Mouse (Mus musculus) right cerebral cortex, adult 18-20 months (tissue): ENCODE data around the gene 1700042G07Rik.
A peak's percentile ranks its signal among the peaks of the same experiment; 100 is the strongest.

ENCODE experiments used
- DNase-seq: peaks from one replicate; pipeline ENCODE4 v3.0.0; 2022; ENCODE audit warnings: mixed read lengths

1700042G07Rik gene

GRCm38 (mm10) chr4:116164759-116165554 lies 8.2 kb upstream of the 1700042G07Rik start:
- no peak for DNase-seq

- no peak for DNase-seq
Observed at GRCm38 (mm10) chr4:116165708-116166407, 7.3 kb upstream of the 1700042G07Rik start.

DNA sequence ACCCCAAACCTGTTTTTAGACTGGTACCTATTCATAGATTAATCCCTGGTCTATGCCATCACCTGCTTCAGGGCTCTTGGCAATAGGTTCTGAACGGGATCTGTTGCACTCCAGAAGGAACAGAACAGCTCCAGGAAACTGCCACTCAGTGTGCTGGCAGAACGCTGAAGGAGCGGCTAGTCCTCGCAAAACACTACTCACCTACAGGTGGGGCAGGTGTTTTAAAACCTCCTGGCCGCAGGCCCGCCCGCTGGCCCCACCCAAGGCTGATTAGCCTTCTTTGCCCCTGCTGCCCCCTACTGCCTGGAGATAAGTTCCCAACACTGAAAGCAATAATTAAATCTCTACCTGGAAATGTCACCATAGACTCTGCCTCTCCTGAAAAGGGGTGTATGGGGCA lies 5.8 kb upstream of the 1700042G07Rik start, which contains the start of gene Tspan1:
Gene Tspan1, minus strand, starts transcription at position 198 of the 400 bp plus-strand sequence.
- no peak for DNase-seq

- peak; percentile 70 for DNase-seq
Observed at GRCm38 (mm10) chr4:116168617-116169352, 4.4 kb upstream of the 1700042G07Rik start.

- no peak for DNase-seq
Observed at GRCm38 (mm10) chr4:116169353-116169672, 3.9 kb upstream of the 1700042G07Rik start.

- DNase-seq, result no peak
Observed at GRCm38 (mm10) chr4:116173752-116174151, 580 bp downstream of the 1700042G07Rik start.

GRCm38 (mm10) chr4:116174466-116175116 lies 1.4 kb downstream of the 1700042G07Rik start:
- DNase-seq, result no peak

GRCm38 (mm10) chr4:116175136-116175535 lies 2.0 kb downstream of the 1700042G07Rik start:
- DNase-seq, result no peak

DNA sequence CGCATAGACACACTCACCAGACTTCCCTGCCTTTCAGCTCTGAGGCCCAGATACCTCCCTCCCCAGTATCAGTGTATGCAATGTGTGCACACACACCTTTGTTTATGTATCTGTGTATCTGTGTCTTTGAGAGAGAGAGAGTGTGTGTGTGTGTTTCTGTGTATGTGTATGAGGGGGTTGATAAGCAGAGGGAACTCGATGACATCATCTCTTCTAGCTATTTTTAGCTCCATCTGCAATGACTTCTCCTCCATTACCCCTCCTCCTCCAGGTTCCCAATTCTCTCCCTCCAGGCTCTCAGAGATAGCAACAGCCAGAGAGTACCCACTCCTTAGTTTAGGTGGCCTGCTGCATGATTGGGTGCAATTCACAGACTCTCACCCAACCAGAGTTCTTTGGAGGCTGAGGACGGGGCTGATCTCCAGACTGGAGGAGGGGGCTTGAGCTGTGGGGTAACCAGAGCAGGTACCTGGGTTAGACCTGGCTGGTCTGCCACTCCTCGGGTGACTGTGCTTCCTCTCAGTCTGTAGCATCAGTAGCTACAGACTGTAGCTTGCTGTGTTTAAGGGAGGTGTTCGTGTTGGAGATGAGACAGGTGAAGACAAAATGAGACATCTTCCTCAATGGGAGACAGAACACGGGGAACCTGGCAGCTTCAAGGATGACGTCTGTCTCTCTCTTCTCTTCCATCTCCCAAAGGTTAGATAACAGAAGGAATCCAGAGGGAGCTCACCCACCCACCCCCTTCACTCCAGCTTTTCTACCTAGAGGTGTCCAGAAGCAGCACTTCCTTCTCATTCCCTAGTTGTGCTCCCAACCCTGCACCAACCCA lies 2.8 kb downstream of the 1700042G07Rik start:
- peak; percentile 58 for DNase-seq

DNA sequence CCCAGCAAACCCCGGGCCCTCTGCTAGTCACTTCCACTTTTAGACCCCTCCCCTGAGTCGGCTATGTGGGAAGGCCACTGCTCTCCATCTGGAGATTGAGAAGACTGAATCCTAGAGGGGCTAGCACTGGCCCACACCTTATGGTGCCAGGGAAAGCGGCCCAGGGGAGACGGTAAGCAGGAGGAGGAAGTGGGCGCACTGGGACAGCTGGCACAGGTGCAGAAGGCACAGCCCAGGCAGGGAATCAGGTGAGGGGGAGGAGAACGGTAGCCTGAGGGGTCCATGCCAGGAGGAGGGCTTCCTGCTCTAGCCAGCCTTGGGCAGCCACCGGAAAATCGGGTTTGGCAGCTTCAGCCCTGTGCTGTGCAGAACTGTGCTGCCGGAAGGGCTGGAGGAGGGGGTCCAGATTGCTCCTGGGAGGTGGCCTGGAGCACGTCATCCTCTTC lies 3.4 kb downstream of the 1700042G07Rik start:
- DNase-seq, result peak; percentile 71

DNA sequence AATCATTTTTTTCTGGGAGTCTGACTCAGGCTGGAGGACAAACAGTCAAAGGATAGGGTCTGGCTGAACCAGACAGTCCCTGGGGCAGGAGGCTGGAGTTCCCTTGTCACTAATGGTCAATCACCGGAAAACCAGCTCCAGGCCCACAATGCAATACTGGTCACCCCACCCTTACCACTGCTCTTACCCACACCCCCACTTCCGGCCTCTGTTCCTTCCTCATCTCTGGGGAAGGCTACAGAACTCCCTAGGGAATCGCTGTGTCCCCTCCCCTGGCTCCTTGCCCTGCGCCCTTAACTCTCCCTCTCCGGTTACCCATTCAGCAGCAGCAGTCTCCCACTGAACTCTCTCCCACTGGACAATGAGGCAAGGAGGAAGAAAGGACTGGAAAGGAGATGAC lies 4.0 kb downstream of the 1700042G07Rik start:
- DNase-seq, result no peak

- DNase-seq, result no peak
Observed at GRCm38 (mm10) chr4:116182079-116182478, 8.9 kb downstream of the 1700042G07Rik start.

GRCm38 (mm10) chr4:116182745-116183144 lies 9.6 kb downstream of the 1700042G07Rik start:
- no peak for DNase-seq

- no peak for DNase-seq
Observed at GRCm38 (mm10) chr4:116185083-116185482, 11.9 kb downstream of the 1700042G07Rik start.

DNA sequence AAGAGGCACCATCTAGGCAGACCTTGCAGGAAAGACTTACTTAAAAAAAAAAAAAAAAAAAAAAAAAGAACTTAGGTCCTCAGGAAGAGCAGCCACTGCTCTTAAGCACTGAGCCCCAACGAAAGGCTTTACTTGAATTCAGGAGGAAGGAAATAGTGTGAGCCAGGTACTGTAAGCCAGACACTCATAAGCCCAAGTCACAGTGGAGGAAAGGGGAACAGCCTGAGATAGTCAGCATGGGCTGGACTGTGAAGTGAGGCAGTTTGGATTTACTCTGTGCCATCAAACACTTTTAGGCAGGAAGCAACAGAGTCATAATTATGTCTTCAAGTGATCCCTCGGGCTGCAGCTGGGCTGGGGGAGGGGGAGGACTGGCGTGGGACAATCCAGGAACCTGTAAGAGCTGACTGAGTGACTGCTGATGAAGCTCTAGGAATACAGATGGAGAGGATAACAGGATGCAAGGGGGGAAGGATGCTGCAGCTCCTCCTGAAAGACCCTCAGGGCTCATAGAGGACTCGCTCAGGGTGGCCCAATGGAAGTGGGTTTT lies 19.2 kb downstream of the 1700042G07Rik start:
- no peak for DNase-seq

DNA sequence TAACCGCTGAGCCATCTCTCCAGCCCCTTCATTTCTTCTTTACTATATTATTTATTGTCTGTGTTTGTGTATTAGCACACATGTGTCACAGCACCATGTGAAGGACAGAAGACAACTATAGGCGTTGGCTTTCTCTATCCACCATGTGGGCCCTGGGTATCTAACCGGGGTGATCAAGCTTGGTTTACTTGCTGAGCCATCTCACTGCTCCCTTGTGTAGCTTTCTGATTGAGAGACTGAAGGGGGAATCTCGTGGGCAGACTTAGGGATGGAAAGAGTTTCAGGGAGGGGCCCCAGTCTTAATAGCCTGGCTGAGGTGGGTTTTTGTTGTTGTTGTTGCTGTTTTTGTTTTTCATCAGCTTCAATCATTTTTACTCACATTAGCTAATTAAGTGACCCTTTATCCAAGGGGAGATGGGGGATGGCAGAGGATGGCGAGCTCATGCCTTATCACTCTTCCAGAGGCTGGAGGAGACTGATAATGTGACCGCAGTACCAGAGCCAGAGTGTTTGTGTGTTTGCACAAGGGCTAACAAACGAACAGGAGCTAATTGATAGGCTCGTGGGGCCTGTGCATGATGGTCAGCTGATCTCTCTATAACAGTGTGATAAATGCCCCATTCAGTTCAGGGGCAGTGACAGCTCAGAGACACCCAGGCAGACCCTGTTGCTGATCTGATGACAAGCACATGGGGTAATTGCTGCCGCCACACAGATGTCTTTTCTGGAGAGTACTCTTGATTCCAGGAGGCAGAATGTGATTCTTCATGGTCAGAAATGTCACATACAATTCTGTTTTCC lies 20.6 kb downstream of the 1700042G07Rik start:
- no peak for DNase-seq

DNA sequence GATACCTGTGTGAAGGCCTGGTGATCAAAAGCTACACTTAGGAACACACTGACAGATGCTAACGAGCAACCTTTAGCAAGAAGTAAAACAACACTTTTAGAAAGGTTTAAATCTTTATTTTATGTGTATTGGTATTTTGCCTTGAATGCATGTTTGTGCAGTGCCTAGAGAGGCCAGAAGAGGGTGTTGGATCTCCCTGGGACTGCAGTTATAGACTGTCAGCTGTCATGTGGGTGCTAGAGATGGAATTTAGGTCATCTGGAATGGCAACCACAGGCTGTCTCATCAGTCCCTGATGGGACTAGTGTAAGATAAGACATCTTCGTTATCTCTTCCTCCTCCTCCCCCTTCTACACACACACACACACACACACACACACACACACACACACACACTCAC lies 25.2 kb downstream of the 1700042G07Rik start:
- DNase-seq, result no peak

GRCm38 (mm10) chr4:116204422-116204821 lies 31.2 kb downstream of the 1700042G07Rik start:
- no peak for DNase-seq

DNA sequence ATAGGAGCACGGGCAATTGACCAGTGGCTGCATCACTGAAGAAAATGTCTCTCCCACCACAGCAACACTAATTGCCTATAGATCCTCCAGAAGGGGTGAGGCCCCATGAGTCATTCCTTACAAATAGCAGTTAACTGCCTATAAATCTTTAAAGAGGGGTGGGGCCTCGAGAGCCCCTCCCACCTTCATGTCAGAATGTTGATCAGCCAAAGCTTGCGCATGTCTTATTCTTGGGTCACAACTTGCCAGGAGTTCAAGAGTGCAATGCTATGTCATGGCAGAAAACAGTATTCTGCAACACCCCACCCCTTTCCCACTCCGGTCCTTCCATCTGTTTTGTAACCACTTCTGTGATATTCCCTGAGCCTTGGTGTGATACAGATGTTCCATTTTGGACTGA lies 33.4 kb downstream of the 1700042G07Rik start:
- DNase-seq, result no peak

GRCm38 (mm10) chr4:116208891-116209290 lies 35.7 kb downstream of the 1700042G07Rik start:
- DNase-seq, result no peak
